Mouse (Mus musculus) hindbrain, embryonic 14.5 days (tissue): ENCODE results near the gene Hadhb. TPM values are rescaled to one million over a fixed set of nuclear protein-coding genes. Genes with fewer than 3 reads are reported as not detected.

ENCODE experiments used
- ATAC-seq: fragments of 200-750 bp; cut with Nextera tagmentation; 2 replicates; pipeline ENCODE4 v1.8.0; 2017; ENCODE audit warnings: moderate number of reproducible peaks, mild to moderate bottlenecking, moderate TSS enrichment, moderate library complexity; ENCODE audit not compliant: low FRiP score
- DNase-seq: peaks from one replicate; pipeline ENCODE4 v3.0.0-alpha.2; 2015; ENCODE audit warnings: low spot score
- H3K27ac ChIP-seq: fragments of 300-500 bp; sonication (generic); 2 replicates; pipeline ENCODE4 v1.5.1; 2014; ENCODE audit warnings: mild to moderate bottlenecking, moderate library complexity
- H3K27me3 ChIP-seq: fragments of 300-500 bp; sonication (generic); 2 replicates; pipeline ENCODE4 v1.6.1; 2014; ENCODE audit warnings: mild to moderate bottlenecking, low read length, mixed read lengths; ENCODE audit not compliant: control insufficient read depth, insufficient read depth
- H3K36me3 ChIP-seq: fragments of 300-500 bp; sonication (generic); replicated peaks from 2 replicates; pipeline ENCODE4 v1.6.1; 2014; ENCODE audit not compliant: control insufficient read depth, insufficient read depth
- H3K4me1 ChIP-seq: fragments of 300-500 bp; sonication (generic); replicated peaks from 2 replicates; pipeline ENCODE4 v1.6.1; 2014; ENCODE audit warnings: antibody characterized with exemption, low read length, mixed read lengths; ENCODE audit not compliant: control insufficient read depth, insufficient read depth
- H3K4me2 ChIP-seq: fragments of 300-500 bp; sonication (generic); replicated peaks from 2 replicates; pipeline ENCODE4 v1.6.1; 2014; ENCODE audit warnings: mild to moderate bottlenecking, moderate library complexity
- H3K4me3 ChIP-seq: fragments of 300-500 bp; sonication (generic); replicated peaks from 2 replicates; pipeline ENCODE4 v1.5.1; 2014; ENCODE audit warnings: mild to moderate bottlenecking, low read length
- H3K9ac ChIP-seq: fragments of 300-500 bp; sonication (generic); 2 replicates; pipeline ENCODE4 v1.6.1; 2014
- H3K9me3 ChIP-seq: fragments of 300-500 bp; sonication (generic); 2 replicates; pipeline ENCODE4 v1.6.1; 2016; ENCODE audit warnings: low read length; ENCODE audit not compliant: control insufficient read depth
- WGBS: fragments of 180-500 bp; shearing (Covaris S2); extraction: QIAGEN DNeasy Blood & Tissue Kit; methylation state at CpG from one replicate; pipeline ENCODE4 v1.1.7; 2014; 5-methylcytosine and 5-hydroxymethylcytosine counted together
- polyA plus RNA-seq: library from polyadenylated mRNA; unstranded; fragments of >200 nt; fragmentation: Nextera tagmentation; extraction: Ambion mirVana; gene quantifications from 2 replicates; pipeline ENCODE4 v1.2.1, GENCODE M21; 2014

The Hadhb gene
- polyA plus RNA-seq, 1 experiment from 2014 or later, result 62.3 TPM

GRCm38 (mm10) chr5:30146526-30146925, 8.5 kb upstream of the Hadhb start:
- Histone ChIP-seq H3K9ac (no peak overlapping the region), H3K27me3 (no peaks in the 10 kb centered on the region), H3K36me3 (peaks cover 58% of the 10 kb centered on the region), H3K4me2 (no peak overlapping the region), H3K27ac (no peak overlapping the region), H3K4me3 (no peak overlapping the region), H3K9me3 (no peaks in the 10 kb centered on the region), H3K4me1 (no peaks in the 10 kb centered on the region)
- WGBS, result 72% methylated on average over 6 of the region's 6 CpGs
- no peak for ATAC-seq
- no peak for DNase-seq

- Histone ChIP-seq H3K9me3 (no peaks in the 10 kb centered on the region), H3K4me2 (no peak overlapping the region), H3K27me3 (no peaks in the 10 kb centered on the region), H3K9ac (no peak overlapping the region), H3K27ac (no peak overlapping the region), H3K4me3 (no peak overlapping the region), H3K4me1 (peaks cover 2% of the 10 kb centered on the region; the same call in 1 of the 2 replicates), H3K36me3 (peaks cover 40% of the 10 kb centered on the region)
- DNase-seq (no peak), ATAC-seq (no peak)
- WGBS, result 88% methylated on average over 5 of the region's 5 CpGs
These were observed 6.7 kb upstream of the Hadhb start for GRCm38 (mm10) chr5:30148133-30148920.

- Histone ChIP-seq H3K9me3 (no peaks in the 10 kb centered on the region), H3K27me3 (no peaks in the 10 kb centered on the region), H3K4me3 (no peak overlapping the region), H3K4me1 (peaks cover 17% of the 10 kb centered on the region), H3K36me3 (peaks cover 4% of the 10 kb centered on the region; the same call in 1 of the 2 replicates), H3K4me2 (0 out of 2 replicates have a peak overlapping the region, but pooled peaks have one; percentile 1), H3K9ac (no peak overlapping the region), H3K27ac (no peak overlapping the region)
- 69% methylated on average over 4 of the region's 4 CpGs for WGBS
- ATAC-seq (no peak), DNase-seq (no peak)
These were observed 3.0 kb upstream of the Hadhb start for GRCm38 (mm10) chr5:30152007-30152406.

DNA sequence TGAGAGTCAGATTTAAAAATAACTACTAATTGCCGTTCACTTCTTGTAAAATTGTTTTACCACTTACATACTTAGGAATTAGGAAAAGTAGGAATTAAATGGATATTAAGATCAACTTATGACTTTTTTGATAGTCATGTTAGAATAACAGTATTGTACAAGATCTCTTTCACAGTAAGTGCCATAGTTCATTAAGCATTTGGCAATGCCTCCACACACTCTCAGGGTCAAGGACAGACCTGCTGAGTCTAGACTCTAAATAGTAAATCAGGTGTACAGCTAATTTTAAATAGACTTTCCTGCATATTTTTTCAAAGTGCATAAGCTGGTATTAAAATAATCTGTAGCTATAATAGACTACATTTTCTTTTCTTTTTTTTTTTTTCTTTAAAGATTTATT, 2.6 kb upstream of the Hadhb start:
- Histone ChIP-seq H3K4me1 (peaks cover 17% of the 10 kb centered on the region), H3K4me2 (no peak overlapping the region), H3K36me3 (no peaks in the 10 kb centered on the region), H3K9ac (no peak overlapping the region), H3K9me3 (no peaks in the 10 kb centered on the region), H3K4me3 (no peak overlapping the region), H3K27me3 (no peaks in the 10 kb centered on the region), H3K27ac (no peak overlapping the region)
- WGBS, result 87% methylated on average over 1 of the region's 1 CpGs
- ATAC-seq (no peak), DNase-seq (no peak)

GRCm38 (mm10) chr5:30153222-30153621, 1.8 kb upstream of the Hadhb start:
- no peaks in the 10 kb centered on the region for H3K36me3 ChIP-seq
- no peaks in the 10 kb centered on the region for H3K27me3 ChIP-seq
- H3K4me2 ChIP-seq, result no peak overlapping the region
- H3K9me3 ChIP-seq, result no peaks in the 10 kb centered on the region
- DNase-seq (no peak), ATAC-seq (no peak)
- H3K9ac ChIP-seq, result no peak overlapping the region
- no peak overlapping the region for H3K4me3 ChIP-seq
- no peak overlapping the region for H3K27ac ChIP-seq
- WGBS, result 90% methylated on average over 2 of the region's 2 CpGs
- H3K4me1 ChIP-seq, result peaks cover 21% of the 10 kb centered on the region

DNA sequence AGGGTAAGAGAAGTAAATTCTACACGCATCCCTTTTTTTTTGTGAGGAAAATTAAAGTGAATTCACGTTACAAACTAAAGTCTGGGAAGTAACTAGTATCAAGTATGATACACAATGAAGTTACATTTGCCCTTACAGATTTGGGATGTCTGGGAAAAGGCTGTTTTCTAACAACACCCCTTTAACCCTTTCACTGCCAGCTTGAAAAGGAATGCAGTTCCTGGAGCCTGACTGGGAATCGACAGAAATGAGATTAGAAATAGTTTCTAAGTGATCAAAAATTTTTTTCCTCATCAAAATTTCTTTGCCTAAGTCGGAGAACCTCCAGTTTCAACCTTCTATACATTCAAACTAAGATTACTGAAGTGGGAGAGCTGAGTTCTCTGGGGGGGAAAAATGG, 1.0 kb upstream of the Hadhb start:
- peaks cover 21% of the 10 kb centered on the region for H3K4me1 ChIP-seq
- no peaks in the 10 kb centered on the region for H3K36me3 ChIP-seq
- ATAC-seq, result no peak
- 19% methylated on average over 4 of the region's 4 CpGs for WGBS
- peak; percentile 47 for DNase-seq
- H3K9ac ChIP-seq, result peak overlapping the region; percentile 77
- peak overlapping the region; percentile 74 for H3K4me3 ChIP-seq
- H3K27ac ChIP-seq, result no peak overlapping the region
- no peaks in the 10 kb centered on the region for H3K9me3 ChIP-seq
- no peaks in the 10 kb centered on the region for H3K27me3 ChIP-seq
- peak overlapping the region; percentile 63 for H3K4me2 ChIP-seq

DNA sequence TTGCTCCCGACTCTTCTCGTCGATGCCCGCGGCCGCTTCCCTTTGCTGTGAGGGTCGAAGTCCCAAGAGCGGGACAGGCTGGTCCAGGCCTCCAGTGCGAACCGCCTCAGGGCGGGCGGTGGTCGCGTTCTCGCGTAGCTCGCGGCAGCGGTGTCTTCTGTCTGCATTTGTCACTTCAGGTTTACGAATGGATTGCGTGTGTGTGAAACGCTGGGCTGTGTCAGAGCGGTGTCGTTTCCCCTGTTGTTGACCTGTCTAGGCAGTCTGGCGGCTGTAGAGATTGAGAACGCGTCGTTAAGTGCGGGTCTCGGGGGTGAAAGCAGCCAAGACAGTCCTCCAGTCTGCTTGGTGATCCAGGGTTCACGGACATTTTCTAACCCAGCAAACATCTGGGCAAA, 346 bp downstream of the Hadhb start:
- peak overlapping the region; percentile 63 for H3K4me2 ChIP-seq
- WGBS, result under 1% methylated on average over 31 of the region's 31 CpGs
- H3K27me3 ChIP-seq, result no peaks in the 10 kb centered on the region
- no peaks in the 10 kb centered on the region for H3K9me3 ChIP-seq
- peak overlapping the region; percentile 77 for H3K9ac ChIP-seq
- H3K4me3 ChIP-seq, result peak overlapping the region; percentile 74
- peaks cover 21% of the 10 kb centered on the region for H3K4me1 ChIP-seq
- DNase-seq (no peak), ATAC-seq (peak; percentile 79)
- H3K36me3 ChIP-seq, result no peaks in the 10 kb centered on the region
- peak overlapping the region; percentile 85 for H3K27ac ChIP-seq

- 40% methylated on average over 13 of the region's 13 CpGs for WGBS
- Histone ChIP-seq H3K4me3 (peak overlapping the region; percentile 74), H3K4me1 (peaks cover 21% of the 10 kb centered on the region), H3K27ac (peak overlapping the region; percentile 85), H3K9ac (peak overlapping the region; percentile 77), H3K27me3 (no peaks in the 10 kb centered on the region), H3K4me2 (peak overlapping the region; percentile 63), H3K9me3 (no peaks in the 10 kb centered on the region), H3K36me3 (no peaks in the 10 kb centered on the region)
- ATAC-seq (no peak), DNase-seq (no peak)
These were observed 977 bp downstream of the Hadhb start for GRCm38 (mm10) chr5:30155821-30156629.

DNA sequence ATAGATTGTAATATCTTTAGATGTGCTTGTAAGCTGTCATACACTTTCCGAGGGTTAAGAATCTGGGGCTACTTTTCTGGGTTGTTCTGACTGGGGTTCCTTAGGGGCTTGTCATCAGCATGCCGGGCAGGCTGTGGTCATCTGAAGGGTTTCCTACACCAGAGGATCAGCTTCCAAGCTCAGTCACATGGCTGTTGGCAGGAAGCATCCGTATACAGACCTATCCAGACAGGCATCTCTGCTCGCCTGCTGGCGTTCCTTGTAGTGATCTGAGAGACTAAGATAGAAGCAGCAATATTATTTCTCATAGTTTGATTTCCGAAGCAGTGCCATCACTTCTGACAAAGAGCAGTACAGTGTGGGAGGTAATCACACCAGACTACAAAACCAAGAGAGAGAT, 4.6 kb downstream of the Hadhb start:
- Histone ChIP-seq H3K9ac (no peak overlapping the region), H3K4me3 (no peak overlapping the region), H3K27me3 (no peaks in the 10 kb centered on the region), H3K4me2 (no peak overlapping the region), H3K27ac (no peak overlapping the region), H3K9me3 (no peaks in the 10 kb centered on the region), H3K4me1 (peaks cover 16% of the 10 kb centered on the region), H3K36me3 (peaks cover 4% of the 10 kb centered on the region; the same call in 1 of the 2 replicates)
- WGBS, result 89% methylated on average over 6 of the region's 6 CpGs
- ATAC-seq, result no peak
- no peak for DNase-seq
